Mouse (Mus musculus): ENCODE data around the gene Dld. TPM values are rescaled to one million over a fixed set of nuclear protein-coding genes. Genes with fewer than 3 reads are reported as not detected.

The Dld gene
- polyA plus RNA-seq (2016; fragmentation: Nextera tagmentation; extraction: Ambion mirVana) = 139 and 153 TPM in 2 replicates

DNA sequence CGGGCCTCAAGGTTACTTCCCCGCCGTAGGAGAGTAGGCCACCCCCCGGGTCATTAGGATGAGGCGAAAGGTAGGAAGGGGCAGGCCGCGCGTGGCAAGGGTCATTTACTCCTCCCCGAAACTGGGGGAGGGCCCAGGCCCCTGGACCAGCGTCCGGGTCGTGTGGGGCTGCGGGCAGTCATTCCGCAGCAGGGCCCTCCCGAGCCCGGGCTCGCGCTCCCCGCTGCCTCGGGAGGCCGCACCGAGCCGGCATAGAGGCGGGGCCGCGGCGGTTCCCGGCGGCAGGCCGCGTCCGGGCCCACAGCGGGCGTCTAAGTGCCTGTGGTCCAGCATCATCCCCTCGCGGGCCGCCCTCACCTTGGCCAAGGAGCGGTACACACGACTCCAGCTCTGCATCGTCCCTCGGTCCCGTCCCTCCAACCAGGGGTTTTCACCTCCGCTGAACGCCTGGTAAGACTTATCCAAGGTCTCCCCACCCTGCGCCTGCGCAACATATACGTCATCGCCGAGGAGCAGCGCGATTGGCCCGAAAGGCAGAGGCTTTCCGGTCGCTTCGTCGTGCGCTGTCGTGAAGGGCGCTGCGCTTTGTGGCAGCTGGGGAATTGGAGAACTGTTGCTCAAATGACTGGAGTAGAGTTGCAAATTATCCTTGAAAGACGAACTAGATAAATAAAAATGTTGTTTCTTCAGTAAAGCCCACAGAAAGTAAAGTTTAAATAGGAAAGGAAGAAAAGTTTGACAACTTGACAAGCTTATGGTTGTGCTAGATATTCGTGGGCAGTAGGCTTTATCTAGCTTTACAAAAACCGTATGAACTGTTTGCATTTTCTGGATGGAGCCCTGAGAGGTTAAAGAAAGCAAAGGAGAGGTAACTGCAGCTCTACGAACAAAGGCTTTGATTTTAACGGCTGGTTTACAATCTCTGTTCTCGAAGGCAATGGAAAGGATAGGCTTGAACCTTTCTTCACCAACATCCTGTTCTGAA lies at the start of gene Dld:
Gene Dld, minus strand, starts transcription at position 510 of the 985 bp plus-strand sequence.
- Histone ChIP-seq H3K9me3 (replicated peaks) (no peaks in the 10 kb centered on the region; the same call in 1 of the 2 replicates), H3K9ac (peak within 1 kb of the TSS; percentile 95), H3K27me3 (no peaks in the 10 kb centered on the region), H3K4me2 (replicated peaks) (peak within 1 kb of the TSS; percentile 93), H3K36me3 (peaks cover 10% of the 10 kb centered on the region; the same call in 1 of the 2 replicates), H3K4me3 (peak within 1 kb of the TSS; percentile 98), H3K27ac (peak within 1 kb of the TSS; percentile 77), H3K4me1 (peaks cover 7% of the 10 kb centered on the region)
- 5% methylated on average over 66 of the region's 66 CpGs for WGBS
- ATAC-seq (ENCODE audit: low FRiP score) = peak; percentile 100

GRCm38 (mm10) chr12:31400821-31401220 lies 49.6 kb upstream of the Dld start:
- WGBS = 95% methylated on average over 1 of the region's 1 CpGs

GRCm38 (mm10) chr12:31397709-31398108 lies 46.5 kb upstream of the Dld start:
- ATAC-seq (ENCODE audit: low FRiP score) = no peak
- 89% methylated on average over 4 of the region's 4 CpGs for WGBS
- Histone ChIP-seq H3K27ac (no peak overlapping the region), H3K9me3 (replicated peaks) (no peaks in the 10 kb centered on the region), H3K36me3 (no peaks in the 10 kb centered on the region), H3K27me3 (no peaks in the 10 kb centered on the region), H3K9ac (no peak overlapping the region), H3K4me1 (no peaks in the 10 kb centered on the region), H3K4me2 (replicated peaks) (no peak overlapping the region), H3K4me3 (no peak overlapping the region)

More at GRCm38 (mm10) chr12:31400821-31401220, 49.6 kb upstream of the Dld start:
- ATAC-seq (ENCODE audit: low FRiP score) = no peak
- Histone ChIP-seq H3K27ac (no peak overlapping the region), H3K4me2 (replicated peaks) (no peak overlapping the region), H3K9ac (no peak overlapping the region), H3K4me1 (no peaks in the 10 kb centered on the region), H3K4me3 (no peak overlapping the region), H3K27me3 (no peaks in the 10 kb centered on the region), H3K9me3 (replicated peaks) (no peaks in the 10 kb centered on the region), H3K36me3 (no peaks in the 10 kb centered on the region)

DNA sequence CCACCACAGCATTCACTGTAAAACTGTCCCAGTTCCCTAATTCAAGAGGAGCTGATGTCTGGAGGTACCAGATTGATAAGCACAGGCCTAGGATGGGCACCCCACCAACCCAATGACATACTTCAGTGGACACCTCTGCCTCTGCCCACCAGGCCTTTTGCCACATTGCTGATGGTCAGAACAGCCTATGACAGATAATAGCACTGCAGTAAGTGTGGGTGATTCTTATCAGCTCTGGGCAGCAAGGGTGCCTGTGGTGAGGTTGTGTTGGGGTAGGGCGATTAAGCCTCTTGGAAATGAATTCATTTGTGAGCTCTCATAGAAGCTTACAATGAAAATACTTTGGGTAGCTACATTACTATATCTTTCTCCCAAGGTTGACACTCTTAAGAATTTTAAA lies 44.6 kb upstream of the Dld start:
- Histone ChIP-seq H3K9me3 (replicated peaks) (no peaks in the 10 kb centered on the region), H3K4me2 (replicated peaks) (no peak overlapping the region), H3K4me3 (no peak overlapping the region), H3K27me3 (no peaks in the 10 kb centered on the region), H3K4me1 (no peaks in the 10 kb centered on the region), H3K27ac (no peak overlapping the region), H3K36me3 (no peaks in the 10 kb centered on the region), H3K9ac (no peak overlapping the region)
- ATAC-seq (ENCODE audit: low FRiP score) = no peak
- WGBS = 83% methylated on average over 1 of the region's 1 CpGs

GRCm38 (mm10) chr12:31391696-31392095 lies 40.4 kb upstream of the Dld start:
- no peak overlapping the region for H3K27ac ChIP-seq
- H3K4me1 ChIP-seq = no peaks in the 10 kb centered on the region
- no peak overlapping the region for H3K4me2 ChIP-seq (replicated peaks)
- H3K9ac ChIP-seq = no peak overlapping the region
- WGBS = 95% methylated on average over 12 of the region's 12 CpGs
- H3K9me3 ChIP-seq (replicated peaks) = no peaks in the 10 kb centered on the region
- H3K36me3 ChIP-seq = no peaks in the 10 kb centered on the region
- H3K4me3 ChIP-seq = no peak overlapping the region
- H3K27me3 ChIP-seq = no peaks in the 10 kb centered on the region
- no peak for ATAC-seq (ENCODE audit: low FRiP score)

GRCm38 (mm10) chr12:31390571-31390970 lies 39.3 kb upstream of the Dld start, which contains the start of gene Slc26a3:
TSS of gene Slc26a3 (plus strand) at chr12:31390871.
- WGBS = 90% methylated on average over 3 of the region's 3 CpGs
- Histone ChIP-seq H3K4me3 (no peak within 1 kb of the TSS), H3K27ac (no peak within 1 kb of the TSS), H3K9me3 (replicated peaks) (no peaks in the 10 kb centered on the region), H3K27me3 (no peaks in the 10 kb centered on the region), H3K4me1 (no peaks in the 10 kb centered on the region), H3K4me2 (replicated peaks) (no peak within 1 kb of the TSS), H3K36me3 (no peaks in the 10 kb centered on the region), H3K9ac (no peak within 1 kb of the TSS)
- ATAC-seq (ENCODE audit: low FRiP score) = no peak

- Histone ChIP-seq H3K9ac (no peak overlapping the region), H3K9me3 (replicated peaks) (no peaks in the 10 kb centered on the region), H3K36me3 (no peaks in the 10 kb centered on the region), H3K27ac (no peak overlapping the region), H3K27me3 (no peaks in the 10 kb centered on the region), H3K4me1 (no peaks in the 10 kb centered on the region), H3K4me3 (no peak overlapping the region), H3K4me2 (replicated peaks) (no peak overlapping the region)
- 54% methylated on average over 3 of the region's 3 CpGs for WGBS
- no peak for ATAC-seq (ENCODE audit: low FRiP score)
Measured at GRCm38 (mm10) chr12:31387303-31387702, 36.0 kb upstream of the Dld start.

- no peaks in the 10 kb centered on the region for H3K4me1 ChIP-seq
- WGBS = 76% methylated on average over 2 of the region's 2 CpGs
- no peak overlapping the region for H3K4me2 ChIP-seq (replicated peaks)
- H3K27ac ChIP-seq = no peak overlapping the region
- no peak overlapping the region for H3K9ac ChIP-seq
- no peaks in the 10 kb centered on the region for H3K27me3 ChIP-seq
- H3K4me3 ChIP-seq = no peak overlapping the region
- H3K36me3 ChIP-seq = no peaks in the 10 kb centered on the region
- no peaks in the 10 kb centered on the region for H3K9me3 ChIP-seq (replicated peaks)
- no peak for ATAC-seq (ENCODE audit: low FRiP score)
Measured at GRCm38 (mm10) chr12:31382451-31382850, 31.2 kb upstream of the Dld start.

GRCm38 (mm10) chr12:31380878-31381277 lies 29.6 kb upstream of the Dld start:
- Histone ChIP-seq H3K4me2 (replicated peaks) (no peak overlapping the region), H3K9ac (no peak overlapping the region), H3K4me3 (no peak overlapping the region), H3K9me3 (replicated peaks) (no peaks in the 10 kb centered on the region), H3K36me3 (no peaks in the 10 kb centered on the region), H3K27me3 (no peaks in the 10 kb centered on the region), H3K4me1 (peaks cover 3% of the 10 kb centered on the region; the same call in 1 of the 2 replicates), H3K27ac (no peak overlapping the region)
- 35% methylated on average over 2 of the region's 2 CpGs for WGBS
- no peak for ATAC-seq (ENCODE audit: low FRiP score)

- Histone ChIP-seq H3K9me3 (replicated peaks) (no peaks in the 10 kb centered on the region), H3K4me2 (replicated peaks) (no peak overlapping the region), H3K36me3 (no peaks in the 10 kb centered on the region), H3K27ac (no peak overlapping the region), H3K4me1 (peaks cover 4% of the 10 kb centered on the region; the same call in 1 of the 2 replicates), H3K27me3 (no peaks in the 10 kb centered on the region), H3K4me3 (no peak overlapping the region), H3K9ac (no peak overlapping the region)
- no peak for ATAC-seq (ENCODE audit: low FRiP score)
- WGBS = 83% methylated on average over 11 of the region's 11 CpGs
Measured at GRCm38 (mm10) chr12:31377241-31377640, 26.0 kb upstream of the Dld start.

DNA sequence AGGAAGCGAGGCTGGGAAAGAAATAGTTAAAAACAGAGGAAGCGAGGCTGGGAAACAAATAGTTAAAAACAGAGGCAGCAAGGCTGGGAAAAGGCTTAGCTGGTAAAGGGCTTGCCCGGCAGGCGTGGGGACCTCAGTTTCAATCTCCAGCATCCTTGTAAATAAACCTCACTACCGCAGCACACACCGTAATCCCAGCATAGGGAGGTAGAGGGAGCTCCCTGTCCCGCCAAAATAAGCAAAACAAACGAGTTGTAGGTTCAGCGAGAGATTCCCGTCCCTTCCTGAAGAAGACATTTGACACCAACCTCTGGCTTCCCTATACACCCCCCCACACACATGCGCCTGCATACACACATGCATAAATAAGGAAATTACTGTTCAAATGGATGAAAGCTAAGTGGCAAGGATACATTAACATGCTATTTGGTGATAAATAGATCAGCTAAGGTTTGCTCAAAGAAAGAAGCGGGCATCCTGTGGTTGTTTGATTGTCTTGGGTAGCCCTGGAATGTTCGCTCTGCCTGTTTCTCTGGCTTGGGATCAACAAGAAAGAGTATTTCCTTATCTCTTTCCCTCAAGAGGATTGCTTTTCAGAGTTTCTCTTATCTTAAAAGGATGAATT lies 25.2 kb upstream of the Dld start:
- Histone ChIP-seq H3K4me3 (peak overlapping the region; percentile 22), H3K36me3 (no peaks in the 10 kb centered on the region), H3K4me2 (replicated peaks) (peak overlapping the region; percentile 51), H3K9ac (0 out of 2 replicates have a peak overlapping the region, but pooled peaks have one; percentile 27), H3K9me3 (replicated peaks) (no peaks in the 10 kb centered on the region), H3K27ac (no peak overlapping the region), H3K27me3 (no peaks in the 10 kb centered on the region), H3K4me1 (peaks cover 4% of the 10 kb centered on the region; the same call in 1 of the 2 replicates)
- WGBS = 16% methylated on average over 13 of the region's 13 CpGs
- peak; percentile 44 for ATAC-seq (ENCODE audit: low FRiP score)

GRCm38 (mm10) chr12:31375283-31375615 lies 24.0 kb upstream of the Dld start:
- H3K4me2 ChIP-seq (replicated peaks) = no peak overlapping the region
- H3K9ac ChIP-seq = no peak overlapping the region
- H3K36me3 ChIP-seq = no peaks in the 10 kb centered on the region
- no peaks in the 10 kb centered on the region for H3K27me3 ChIP-seq
- peaks cover 4% of the 10 kb centered on the region; the same call in 1 of the 2 replicates for H3K4me1 ChIP-seq
- H3K27ac ChIP-seq = no peak overlapping the region
- WGBS = 77% methylated on average over 4 of the region's 4 CpGs
- no peak overlapping the region for H3K4me3 ChIP-seq
- H3K9me3 ChIP-seq (replicated peaks) = no peaks in the 10 kb centered on the region
- ATAC-seq (ENCODE audit: low FRiP score) = no peak

All from hindbrain, embryonic 12.5 days (tissue).